Mouse (Mus musculus) olfactory bulb, adult 2 months (tissue): ENCODE measurements around the gene Spatc1l. TPM values are rescaled to one million over a fixed set of nuclear protein-coding genes. Genes with fewer than 3 reads are reported as not detected.

Experiments
- H3K27ac ChIP-seq: fragments of 200-500 bp; 2 replicates; pipeline ENCODE4 v1.5.1; 2012; ENCODE audit warnings: low read depth, low read length; ENCODE audit not compliant: insufficient read depth
- H3K4me1 ChIP-seq: fragments of 200-500 bp; 2 replicates; pipeline ENCODE4 v1.6.1; 2012; ENCODE audit warnings: low read length; ENCODE audit not compliant: control insufficient read depth, insufficient read depth
- H3K4me3 ChIP-seq: fragments of 200-500 bp; 2 replicates; pipeline ENCODE4 v1.5.1; 2012; ENCODE audit warnings: mild to moderate bottlenecking, low read depth, low read length, moderate library complexity; ENCODE audit not compliant: insufficient read depth
- CTCF ChIP-seq: fragments of 200-500 bp; IDR thresholded peaks from 2 replicates; pipeline ENCODE4 v1.5.1; 2012; ENCODE audit warnings: low read depth, mild to moderate bottlenecking, low read length, moderate library complexity; ENCODE audit not compliant: insufficient read depth
- POLR2A ChIP-seq: fragments of 200-500 bp; IDR thresholded peaks from 2 replicates; pipeline ENCODE4 v1.6.1; 2012; ENCODE audit warnings: mild to moderate bottlenecking, low read depth, low read length, moderate library complexity; ENCODE audit not compliant: insufficient read depth
- WGBS: fragments of 180-500 bp; shearing (Covaris S2); methylation state at CpG from one replicate; pipeline ENCODE4 v1.1.7; 2018; 5-methylcytosine and 5-hydroxymethylcytosine counted together
- polyA plus RNA-seq: library from polyadenylated mRNA; stranded (reverse); fragments of >200 nt; gene quantifications from 2 replicates; pipeline ENCODE4 v1.2.4, GENCODE M21; 2012; ENCODE audit warnings: low replicate concordance; ENCODE audit not compliant: missing spikeins, insufficient read depth, insufficient read length

The Spatc1l gene
- not detected in 2 replicates for polyA plus RNA-seq

- 90% methylated on average over 10 of the region's 10 CpGs for WGBS
- Histone ChIP-seq H3K4me3 (no peak within 1 kb of the TSS), H3K4me1 (no peaks in the 10 kb centered on the region), H3K27ac (no peak within 1 kb of the TSS)
- TF ChIP-seq CTCF (no peak), POLR2A (no peak)
Measured at GRCm38 (mm10) chr10:76561972-76562371, at the start of gene Spatc1l. TSS of gene Spatc1l (plus strand) at chr10:76562272.

- TF ChIP-seq CTCF (peak; percentile 69), POLR2A (no peak)
Measured at GRCm38 (mm10) chr10:76512965-76513583, 49.0 kb upstream of the Spatc1l start.

GRCm38 (mm10) chr10:76530922-76531321 is 31.1 kb upstream of the Spatc1l start:
- TF ChIP-seq POLR2A: no peak
- TF ChIP-seq CTCF: no peak
- no peak overlapping the region for H3K27ac ChIP-seq

More at GRCm38 (mm10) chr10:76512965-76513583, 49.0 kb upstream of the Spatc1l start:
- Histone ChIP-seq H3K4me3 (no peak overlapping the region), H3K27ac (no peak overlapping the region), H3K4me1 (no peaks in the 10 kb centered on the region)
- WGBS: 48% methylated on average over 5 of the region's 5 CpGs

GRCm38 (mm10) chr10:76531375-76531774 is 30.7 kb upstream of the Spatc1l start, which contains the start of gene Lss:
TSS of gene Lss (plus strand) at chr10:76531588.
- Histone ChIP-seq H3K4me1 (peaks cover 3% of the 10 kb centered on the region), H3K27ac (0 out of 2 replicates have a peak within 1 kb of the TSS, but pooled peaks have one; percentile 2), H3K4me3 (peak within 1 kb of the TSS; percentile 58)
- no peak for TF ChIP-seq CTCF
- 0 out of 2 replicates have a peak, but pooled peaks have one; percentile 36 for TF ChIP-seq POLR2A
- WGBS: under 1% methylated on average over 37 of the region's 37 CpGs

More at GRCm38 (mm10) chr10:76530922-76531321, 31.1 kb upstream of the Spatc1l start:
- WGBS: under 1% methylated on average over 11 of the region's 11 CpGs
- Histone ChIP-seq H3K4me1 (peaks cover 3% of the 10 kb centered on the region), H3K4me3 (peak overlapping the region; percentile 58)

- Histone ChIP-seq H3K27ac (0 out of 2 replicates have a peak overlapping the region, but pooled peaks have one; percentile 2), H3K4me3 (peak overlapping the region; percentile 58), H3K4me1 (peaks cover 3% of the 10 kb centered on the region)
- 1% methylated on average over 14 of the region's 14 CpGs for WGBS
- TF ChIP-seq POLR2A: no peak
- no peak for TF ChIP-seq CTCF
Measured at GRCm38 (mm10) chr10:76531828-76532227, 30.2 kb upstream of the Spatc1l start.

- TF ChIP-seq CTCF (no peak), POLR2A (no peak)
- Histone ChIP-seq H3K4me3 (no peak overlapping the region), H3K27ac (no peak overlapping the region), H3K4me1 (peaks cover 5% of the 10 kb centered on the region)
- 95% methylated on average over 7 of the region's 7 CpGs for WGBS
Measured at GRCm38 (mm10) chr10:76535526-76535925, 26.5 kb upstream of the Spatc1l start.

GRCm38 (mm10) chr10:76537619-76538018 is 24.5 kb upstream of the Spatc1l start:
- 67% methylated on average over 9 of the region's 9 CpGs for WGBS
- Histone ChIP-seq H3K4me1 (0 out of 2 replicates have a peak, but pooled peaks cover 2% of the 10 kb centered on the region), H3K4me3 (no peak overlapping the region), H3K27ac (no peak overlapping the region)
- TF ChIP-seq CTCF (no peak), POLR2A (no peak)

GRCm38 (mm10) chr10:76541336-76542085 is 20.6 kb upstream of the Spatc1l start:
- 0 out of 2 replicates have a peak, but pooled peaks cover 2% of the 10 kb centered on the region for H3K4me1 ChIP-seq
- no peak overlapping the region for H3K27ac ChIP-seq
- TF ChIP-seq CTCF (no peak), POLR2A (no peak)
- 94% methylated on average over 11 of the region's 11 CpGs for WGBS
- no peak overlapping the region for H3K4me3 ChIP-seq

GRCm38 (mm10) chr10:76542636-76543375 is 19.3 kb upstream of the Spatc1l start:
- WGBS: 90% methylated on average over 10 of the region's 10 CpGs

More at GRCm38 (mm10) chr10:76542636-76543375, 19.3 kb upstream of the Spatc1l start:
- H3K4me3 ChIP-seq: no peak overlapping the region
- TF ChIP-seq CTCF (no peak), POLR2A (no peak)
- no peaks in the 10 kb centered on the region for H3K4me1 ChIP-seq
- H3K27ac ChIP-seq: no peak overlapping the region
